Mouse (Mus musculus): Measurements from ENCODE around the gene Lpin1. TPM values are rescaled to one million over a fixed set of nuclear protein-coding genes. Genes with fewer than 3 reads are reported as not detected.

The Lpin1 gene
- polyA plus RNA-seq, 1 experiment, result 0.89 TPM

DNA sequence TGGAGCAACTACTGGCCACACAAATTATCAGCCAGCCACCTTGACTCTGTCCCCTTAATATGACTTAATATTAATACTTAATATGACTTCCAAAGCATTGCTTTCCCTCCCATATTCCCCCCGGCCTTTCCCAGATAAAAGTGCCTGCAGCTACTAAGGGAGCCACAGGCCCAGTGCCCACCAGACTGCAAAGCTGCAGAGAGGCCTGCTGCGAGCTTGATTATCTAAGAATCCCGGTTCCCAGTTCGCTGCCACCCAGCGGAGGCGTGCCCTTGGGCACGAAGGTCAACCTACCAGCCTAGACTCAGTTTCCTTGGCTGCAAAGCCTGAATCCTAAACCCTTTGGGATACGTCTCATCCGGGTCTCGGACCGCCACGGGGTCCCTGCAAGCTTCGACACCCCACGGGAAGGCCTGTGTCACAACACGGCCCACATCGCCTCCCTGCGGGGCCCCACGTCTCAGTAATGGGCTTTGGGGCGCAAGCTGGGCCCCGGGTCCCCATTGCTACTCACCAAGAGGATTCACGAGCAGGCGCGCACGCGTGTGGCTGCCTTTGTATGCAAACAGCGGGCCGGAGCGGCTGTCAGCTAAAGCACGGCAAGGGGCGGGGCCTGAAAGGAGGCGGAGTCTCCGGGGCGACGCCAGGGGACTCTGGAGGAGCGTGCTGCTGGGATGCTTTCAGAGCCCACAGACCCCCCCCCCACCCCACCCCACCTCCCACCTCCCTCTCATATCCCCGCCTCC, 21.4 kb downstream of the Lpin1 start:
- no peaks in the 10 kb centered on the region for H3K36me3 ChIP-seq (ENCODE audit: control insufficient read depth, insufficient read depth)
- H3K79me2 ChIP-seq (ENCODE audit: control insufficient read depth, insufficient read depth), result no peaks in the 10 kb centered on the region
- H3K27me3 ChIP-seq (ENCODE audit: control insufficient read depth, insufficient read depth, insufficient read length), result no peaks in the 10 kb centered on the region
- H3K79me3 ChIP-seq (ENCODE audit: low read depth), result no peaks in the 10 kb centered on the region
- H3ac ChIP-seq (ENCODE audit: control insufficient read depth, insufficient read length, low read depth), result peak overlapping the region; percentile 70
- peak overlapping the region; percentile 25 for H3K4me3 ChIP-seq (ENCODE audit: insufficient read depth, poor library complexity, severe bottlenecking)
- TF ChIP-seq CEBPB (IDR thresholded peaks at IDR 0.05; ENCODE audit: low read depth), result no peak
- TF ChIP-seq FOSL1 (IDR thresholded peaks at IDR 0.05; ENCODE audit: insufficient read depth, low read length, poor library complexity, severe bottlenecking), result no peak
- no peak for TF ChIP-seq MYOG (IDR thresholded peaks at IDR 0.05; ENCODE audit: control insufficient read depth, extremely low read depth, insufficient read length)
- TF ChIP-seq USF1 (IDR thresholded peaks at IDR 0.05; ENCODE audit: low read depth), result no peak
- no peak for TF ChIP-seq CTCF (IDR thresholded peaks at IDR 0.05; ENCODE audit: control insufficient read depth, insufficient read depth, insufficient read length)
- TF ChIP-seq MYOD1 (IDR thresholded peaks at IDR 0.05; ENCODE audit: control insufficient read depth, insufficient read length, low read depth), result no peak
- no peak for TF ChIP-seq MAX (IDR thresholded peaks at IDR 0.05)

DNA sequence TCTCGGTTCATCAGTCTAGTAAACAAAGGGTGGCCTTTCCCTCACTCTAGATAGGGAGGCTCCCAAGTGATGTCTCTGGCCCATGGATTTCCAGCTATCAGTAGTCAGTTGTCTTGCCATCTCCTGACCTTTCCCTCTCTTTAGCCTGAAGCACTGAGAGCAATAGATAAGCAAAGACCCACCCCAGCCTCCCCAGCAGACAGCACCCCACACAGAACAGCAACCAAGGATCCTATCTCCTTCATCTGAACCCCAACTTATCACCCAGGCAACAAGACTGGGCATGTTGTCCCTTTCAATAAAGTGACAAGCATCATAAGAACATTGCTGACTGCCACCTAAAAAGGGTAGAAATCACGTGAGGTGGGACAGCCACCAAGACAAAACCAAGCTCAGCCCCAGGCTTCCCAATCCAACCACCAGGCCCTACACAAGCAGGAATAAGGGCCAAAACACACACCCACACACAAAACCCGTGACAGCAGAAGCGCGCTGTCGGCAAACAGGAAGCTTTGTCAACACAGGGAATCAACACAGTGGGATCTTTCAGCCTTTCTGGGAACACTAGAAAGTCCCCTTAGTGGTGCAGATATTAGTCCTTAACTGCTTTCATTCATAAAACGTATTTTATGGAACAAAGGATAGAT, 22.2 kb downstream of the Lpin1 start:
- H3K79me2 ChIP-seq (ENCODE audit: control insufficient read depth, insufficient read depth), result no peaks in the 10 kb centered on the region
- no peak overlapping the region for H3K4me3 ChIP-seq (ENCODE audit: insufficient read depth, poor library complexity, severe bottlenecking)
- no peaks in the 10 kb centered on the region for H3K36me3 ChIP-seq (ENCODE audit: control insufficient read depth, insufficient read depth)
- H3K79me3 ChIP-seq (ENCODE audit: low read depth), result no peaks in the 10 kb centered on the region
- TF ChIP-seq USF1 (IDR thresholded peaks at IDR 0.05; ENCODE audit: low read depth) (no peak), MAX (IDR thresholded peaks at IDR 0.05) (no peak), FOSL1 (IDR thresholded peaks at IDR 0.05; ENCODE audit: insufficient read depth, low read length, poor library complexity, severe bottlenecking) (no peak), CEBPB (IDR thresholded peaks at IDR 0.05; ENCODE audit: low read depth) (no peak), MYOD1 (IDR thresholded peaks at IDR 0.05; ENCODE audit: control insufficient read depth, insufficient read length, low read depth) (no peak), CTCF (IDR thresholded peaks at IDR 0.05; ENCODE audit: control insufficient read depth, insufficient read depth, insufficient read length) (no peak), MYOG (IDR thresholded peaks at IDR 0.05; ENCODE audit: control insufficient read depth, extremely low read depth, insufficient read length) (no peak)
- H3ac ChIP-seq (ENCODE audit: control insufficient read depth, insufficient read length, low read depth), result no peak overlapping the region
- no peaks in the 10 kb centered on the region for H3K27me3 ChIP-seq (ENCODE audit: control insufficient read depth, insufficient read depth, insufficient read length)

DNA sequence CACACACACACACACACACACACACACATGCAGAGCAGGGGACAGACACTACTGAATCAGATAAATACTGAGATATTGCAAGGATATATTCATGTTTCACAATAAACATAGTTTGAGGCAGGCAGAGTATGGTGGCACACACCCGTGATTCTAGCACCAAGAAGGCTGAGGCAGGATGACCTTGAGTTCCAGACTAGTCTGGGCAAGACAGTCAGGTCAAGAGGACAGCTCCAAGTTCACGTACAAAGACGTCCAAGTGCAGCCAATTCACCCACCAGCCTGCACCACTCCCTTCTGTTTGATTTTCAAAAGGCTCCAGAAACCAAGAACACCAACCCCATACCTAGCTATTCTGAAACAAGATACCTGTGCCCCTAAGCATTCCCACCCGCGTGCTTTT, 23.0 kb downstream of the Lpin1 start:
- Histone ChIP-seq H3K4me3 (ENCODE audit: insufficient read depth, poor library complexity, severe bottlenecking) (no peak overlapping the region), H3K79me3 (ENCODE audit: low read depth) (no peaks in the 10 kb centered on the region), H3ac (ENCODE audit: control insufficient read depth, insufficient read length, low read depth) (no peak overlapping the region), H3K27me3 (ENCODE audit: control insufficient read depth, insufficient read depth, insufficient read length) (no peaks in the 10 kb centered on the region), H3K79me2 (ENCODE audit: control insufficient read depth, insufficient read depth) (no peaks in the 10 kb centered on the region), H3K36me3 (ENCODE audit: control insufficient read depth, insufficient read depth) (no peaks in the 10 kb centered on the region)
- TF ChIP-seq USF1 (IDR thresholded peaks at IDR 0.05; ENCODE audit: low read depth), result no peak
- TF ChIP-seq MYOG (IDR thresholded peaks at IDR 0.05; ENCODE audit: control insufficient read depth, extremely low read depth, insufficient read length), result no peak
- no peak for TF ChIP-seq CEBPB (IDR thresholded peaks at IDR 0.05; ENCODE audit: low read depth)
- TF ChIP-seq FOSL1 (IDR thresholded peaks at IDR 0.05; ENCODE audit: insufficient read depth, low read length, poor library complexity, severe bottlenecking), result no peak
- TF ChIP-seq CTCF (IDR thresholded peaks at IDR 0.05; ENCODE audit: control insufficient read depth, insufficient read depth, insufficient read length), result no peak
- TF ChIP-seq MAX (IDR thresholded peaks at IDR 0.05), result no peak
- no peak for TF ChIP-seq MYOD1 (IDR thresholded peaks at IDR 0.05; ENCODE audit: control insufficient read depth, insufficient read length, low read depth)

DNA sequence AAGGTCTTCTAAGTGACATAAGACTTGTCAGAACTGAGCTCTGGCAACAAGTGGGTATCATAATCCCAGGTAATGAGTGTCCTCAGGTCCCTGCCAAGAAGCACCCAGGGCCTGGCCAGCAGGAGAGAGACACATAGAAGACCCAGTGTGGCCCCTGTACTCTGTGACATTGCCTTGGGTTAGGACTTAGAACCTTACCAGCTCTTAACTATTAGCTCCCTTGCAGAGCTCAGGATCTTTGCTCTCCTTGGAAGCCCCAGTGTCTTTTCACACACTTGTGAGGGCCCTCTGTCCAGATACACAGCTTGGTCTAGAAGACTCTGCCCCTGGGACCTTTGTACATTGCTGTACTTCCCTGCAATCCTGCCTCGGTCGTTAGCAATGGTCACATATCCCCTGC, 23.7 kb downstream of the Lpin1 start:
- H3K79me2 ChIP-seq (ENCODE audit: control insufficient read depth, insufficient read depth), result no peaks in the 10 kb centered on the region
- H3K79me3 ChIP-seq (ENCODE audit: low read depth), result no peaks in the 10 kb centered on the region
- no peaks in the 10 kb centered on the region for H3K36me3 ChIP-seq (ENCODE audit: control insufficient read depth, insufficient read depth)
- no peaks in the 10 kb centered on the region for H3K27me3 ChIP-seq (ENCODE audit: control insufficient read depth, insufficient read depth, insufficient read length)
- H3K4me3 ChIP-seq (ENCODE audit: insufficient read depth, poor library complexity, severe bottlenecking), result no peak overlapping the region
- H3ac ChIP-seq (ENCODE audit: control insufficient read depth, insufficient read length, low read depth), result no peak overlapping the region
- no peak for TF ChIP-seq MYOG (IDR thresholded peaks at IDR 0.05; ENCODE audit: control insufficient read depth, extremely low read depth, insufficient read length)
- no peak for TF ChIP-seq FOSL1 (IDR thresholded peaks at IDR 0.05; ENCODE audit: insufficient read depth, low read length, poor library complexity, severe bottlenecking)
- TF ChIP-seq MAX (IDR thresholded peaks at IDR 0.05), result no peak
- no peak for TF ChIP-seq CTCF (IDR thresholded peaks at IDR 0.05; ENCODE audit: control insufficient read depth, insufficient read depth, insufficient read length)
- TF ChIP-seq CEBPB (IDR thresholded peaks at IDR 0.05; ENCODE audit: low read depth), result no peak
- TF ChIP-seq USF1 (IDR thresholded peaks at IDR 0.05; ENCODE audit: low read depth), result no peak
- no peak for TF ChIP-seq MYOD1 (IDR thresholded peaks at IDR 0.05; ENCODE audit: control insufficient read depth, insufficient read length, low read depth)

DNA sequence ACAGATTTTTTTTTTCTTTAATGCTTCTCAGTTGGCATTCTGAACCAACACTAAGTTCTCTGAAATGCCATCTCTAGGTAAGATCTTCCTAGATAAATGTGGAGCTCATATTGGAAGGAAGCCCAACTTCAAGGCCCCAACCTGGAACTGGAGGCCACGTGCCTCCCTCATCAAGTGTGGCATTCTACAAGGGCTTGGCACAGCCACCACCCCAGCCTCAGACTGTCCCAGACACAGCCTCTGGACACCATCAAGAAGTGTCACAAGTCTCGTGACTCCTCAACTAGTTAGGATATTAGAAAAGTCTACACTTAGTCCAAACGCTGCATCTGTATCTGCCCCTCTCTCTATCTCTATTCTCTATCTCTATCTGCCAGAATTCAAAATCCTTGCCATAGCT, 25.8 kb downstream of the Lpin1 start:
- Histone ChIP-seq H3ac (ENCODE audit: control insufficient read depth, insufficient read length, low read depth) (no peak overlapping the region), H3K27me3 (ENCODE audit: control insufficient read depth, insufficient read depth, insufficient read length) (no peaks in the 10 kb centered on the region), H3K79me2 (ENCODE audit: control insufficient read depth, insufficient read depth) (no peaks in the 10 kb centered on the region), H3K4me3 (ENCODE audit: insufficient read depth, poor library complexity, severe bottlenecking) (no peak overlapping the region), H3K36me3 (ENCODE audit: control insufficient read depth, insufficient read depth) (no peaks in the 10 kb centered on the region), H3K79me3 (ENCODE audit: low read depth) (no peaks in the 10 kb centered on the region)
- TF ChIP-seq MAX (IDR thresholded peaks at IDR 0.05), result no peak
- TF ChIP-seq FOSL1 (IDR thresholded peaks at IDR 0.05; ENCODE audit: insufficient read depth, low read length, poor library complexity, severe bottlenecking), result no peak
- no peak for TF ChIP-seq CEBPB (IDR thresholded peaks at IDR 0.05; ENCODE audit: low read depth)
- TF ChIP-seq CTCF (IDR thresholded peaks at IDR 0.05; ENCODE audit: control insufficient read depth, insufficient read depth, insufficient read length), result no peak
- TF ChIP-seq MYOD1 (IDR thresholded peaks at IDR 0.05; ENCODE audit: control insufficient read depth, insufficient read length, low read depth), result no peak
- TF ChIP-seq USF1 (IDR thresholded peaks at IDR 0.05; ENCODE audit: low read depth), result no peak

All from C2C12 (cell line).